Mouse (Mus musculus) liver, embryonic 11.5 days (tissue): ENCODE data around the gene Cfd. TPM values are rescaled to one million over a fixed set of nuclear protein-coding genes. Genes with fewer than 3 reads are reported as not detected.

Experiments
- ATAC-seq: fragments of 200-750 bp; cut with Nextera tagmentation; replicated peaks from 2 replicates; pipeline ENCODE4 v1.8.0; 2017; ENCODE audit warnings: moderate number of reproducible peaks, mild to moderate bottlenecking, moderate TSS enrichment, moderate library complexity; ENCODE audit not compliant: low FRiP score
- DNase-seq: peaks from one replicate; pipeline ENCODE4 v3.0.0-alpha.2; 2017; ENCODE audit warnings: low spot score
- H3K27ac ChIP-seq: fragments of 300-500 bp; sonication (generic); 2 replicates; pipeline ENCODE4 v1.5.1; 2014; ENCODE audit warnings: mild to moderate bottlenecking, low read depth, low read length, control low read depth
- H3K27me3 ChIP-seq: fragments of 300-500 bp; sonication (generic); replicated peaks from 2 replicates; pipeline ENCODE4 v1.6.1; 2014; ENCODE audit warnings: low read length, mixed read lengths; ENCODE audit not compliant: control insufficient read depth, insufficient read depth
- H3K36me3 ChIP-seq: fragments of 300-500 bp; sonication (generic); 2 replicates; pipeline ENCODE4 v1.6.1; 2014; ENCODE audit warnings: mild to moderate bottlenecking, low read length, moderate library complexity, mixed read lengths; ENCODE audit not compliant: control insufficient read depth, insufficient read depth
- H3K4me1 ChIP-seq: fragments of 300-500 bp; sonication (generic); replicated peaks from 2 replicates; pipeline ENCODE4 v1.6.1; 2014; ENCODE audit warnings: low read length, mixed read lengths; ENCODE audit not compliant: control insufficient read depth, insufficient read depth
- H3K4me2 ChIP-seq: fragments of 300-500 bp; sonication (generic); 2 replicates; pipeline ENCODE4 v1.6.1; 2014; ENCODE audit warnings: mild to moderate bottlenecking, control low read depth, moderate library complexity
- H3K4me3 ChIP-seq: fragments of 300-500 bp; sonication (generic); 2 replicates; pipeline ENCODE4 v1.5.1; 2014; ENCODE audit warnings: low read depth, low read length, control low read depth
- H3K9ac ChIP-seq: fragments of 300-500 bp; sonication (generic); 2 replicates; pipeline ENCODE4 v1.6.1; 2014; ENCODE audit warnings: low read depth, low read length, control low read depth
- H3K9me3 ChIP-seq: fragments of 300-500 bp; sonication (generic); 2 replicates; pipeline ENCODE4 v1.6.1; 2016; ENCODE audit warnings: low read length, inconsistent platforms, mixed read lengths; ENCODE audit not compliant: control insufficient read depth
- WGBS: fragments of 180-500 bp; shearing (Covaris S2); extraction: QIAGEN DNeasy Blood & Tissue Kit; methylation state at CpG from one replicate; pipeline ENCODE4 v1.1.7; 2014; 5-methylcytosine and 5-hydroxymethylcytosine counted together
- polyA plus RNA-seq: library from polyadenylated mRNA; unstranded; fragments of >200 nt; fragmentation: Nextera tagmentation; extraction: Ambion mirVana; gene quantifications from 2 replicates; pipeline ENCODE4 v1.2.1, GENCODE M21; 2014

Gene Cfd
- polyA plus RNA-seq, 1 experiment from 2014 or later, result not detected

DNA sequence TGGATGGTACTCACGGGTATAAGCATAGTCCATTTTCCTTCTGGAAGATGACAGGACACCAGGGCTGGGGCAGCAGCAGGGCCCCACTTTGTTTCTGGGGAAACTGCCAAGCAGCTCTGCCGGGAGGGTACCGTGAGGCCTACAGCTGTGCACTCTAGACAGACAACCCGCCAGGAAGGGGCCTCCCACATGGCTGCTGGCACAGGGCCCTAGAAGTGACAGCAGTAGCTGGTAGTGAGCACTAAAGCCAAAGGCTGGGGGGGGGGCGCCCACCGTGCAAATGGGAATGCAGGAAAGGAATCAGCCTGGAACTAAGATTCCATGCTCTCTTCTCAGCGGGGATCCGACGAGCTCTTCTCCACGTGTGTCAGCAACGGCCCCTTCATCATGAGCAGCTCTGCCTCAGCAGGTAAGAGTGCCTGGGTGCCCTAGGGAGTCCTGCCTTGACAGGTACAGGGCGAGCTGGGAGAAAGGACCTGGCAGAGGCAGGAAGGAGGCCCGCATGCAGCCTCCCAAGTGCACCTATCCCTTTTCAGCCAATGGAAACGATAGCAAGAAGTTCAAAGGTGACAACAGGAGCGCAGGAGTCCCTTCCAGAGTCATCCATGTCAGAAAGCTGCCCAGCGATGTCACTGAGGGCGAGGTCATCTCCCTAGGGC is 32.1 kb upstream of the Cfd start:
- Histone ChIP-seq H3K4me1 (peaks cover 21% of the 10 kb centered on the region), H3K4me3 (peak overlapping the region; percentile 99; the same call in 1 of the 2 replicates), H3K36me3 (peaks cover 71% of the 10 kb centered on the region), H3K9me3 (no peaks in the 10 kb centered on the region), H3K27me3 (no peaks in the 10 kb centered on the region), H3K4me2 (peak overlapping the region; percentile 99), H3K9ac (no peak overlapping the region; the same call in 1 of the 2 replicates), H3K27ac (no peak overlapping the region)
- 72% methylated on average over 17 of the region's 17 CpGs for WGBS
- DNase-seq (no peak), ATAC-seq (no peak)

DNA sequence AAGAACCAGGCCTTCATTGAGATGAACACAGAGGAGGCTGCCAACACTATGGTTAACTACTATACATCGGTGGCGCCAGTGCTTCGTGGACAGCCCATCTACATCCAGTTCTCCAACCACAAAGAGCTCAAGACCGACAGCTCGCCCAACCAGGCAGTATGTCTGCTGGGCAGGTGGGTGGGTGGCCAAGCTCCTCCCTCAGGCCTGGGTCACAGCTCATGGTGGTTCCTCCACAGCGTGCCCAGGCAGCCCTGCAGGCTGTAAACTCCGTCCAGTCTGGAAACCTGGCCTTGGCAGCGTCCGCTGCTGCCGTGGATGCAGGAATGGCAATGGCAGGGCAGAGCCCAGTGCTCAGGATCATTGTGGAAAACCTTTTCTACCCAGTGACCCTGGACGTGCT is 31.5 kb upstream of the Cfd start:
- WGBS, result 86% methylated on average over 11 of the region's 11 CpGs
- H3K4me2 ChIP-seq, result no peak overlapping the region
- H3K4me3 ChIP-seq, result no peak overlapping the region
- peaks cover 21% of the 10 kb centered on the region for H3K4me1 ChIP-seq
- no peak overlapping the region; the same call in 1 of the 2 replicates for H3K9ac ChIP-seq
- no peak for DNase-seq
- no peaks in the 10 kb centered on the region for H3K27me3 ChIP-seq
- H3K9me3 ChIP-seq, result no peaks in the 10 kb centered on the region
- peaks cover 71% of the 10 kb centered on the region for H3K36me3 ChIP-seq
- ATAC-seq, result no peak
- no peak overlapping the region for H3K27ac ChIP-seq

DNA sequence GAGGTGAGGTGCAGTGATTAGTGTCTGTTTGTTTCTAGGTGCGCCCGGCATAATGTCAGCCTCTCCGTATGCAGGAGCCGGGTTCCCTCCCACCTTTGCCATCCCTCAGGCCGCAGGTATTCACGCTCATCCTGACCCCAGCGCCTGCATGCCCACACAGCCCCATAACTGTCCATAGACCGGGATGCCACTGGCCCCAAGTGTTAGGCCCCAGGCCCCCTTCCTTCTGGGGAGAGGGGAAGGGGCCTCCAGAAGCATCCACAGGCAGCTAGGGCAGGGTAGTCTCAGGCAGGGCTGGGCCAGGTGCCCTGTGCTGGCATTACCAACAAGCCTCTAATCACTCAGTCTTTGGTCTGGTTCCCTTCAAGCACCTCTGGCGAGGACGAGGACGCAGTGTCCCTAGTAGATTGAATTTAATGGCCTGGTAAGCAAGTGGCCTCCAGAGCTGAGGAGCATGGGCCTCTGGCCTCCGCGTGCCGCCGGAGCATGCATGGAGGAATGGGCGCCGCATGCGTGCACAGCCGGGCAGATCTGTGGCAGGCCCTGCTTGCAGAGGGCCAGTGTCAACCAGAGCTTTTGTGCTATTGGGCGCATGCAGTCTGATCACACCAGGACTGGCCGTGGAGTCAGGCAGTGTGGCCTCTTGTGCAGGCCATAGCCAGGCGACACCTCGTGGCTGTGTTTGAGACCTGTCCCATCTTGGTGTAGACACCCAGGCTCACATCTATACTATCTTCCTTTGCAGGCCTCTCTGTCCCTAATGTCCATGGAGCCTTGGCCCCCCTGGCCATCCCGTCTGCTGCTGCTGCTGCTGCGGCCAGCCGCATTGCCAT is 30.4 kb upstream of the Cfd start:
- no peak overlapping the region for H3K4me2 ChIP-seq
- DNase-seq, result no peak
- H3K27me3 ChIP-seq, result no peaks in the 10 kb centered on the region
- peaks cover 75% of the 10 kb centered on the region for H3K36me3 ChIP-seq
- no peak overlapping the region for H3K9ac ChIP-seq
- peaks cover 21% of the 10 kb centered on the region for H3K4me1 ChIP-seq
- WGBS, result 95% methylated on average over 26 of the region's 26 CpGs
- H3K27ac ChIP-seq, result no peak overlapping the region
- no peak overlapping the region for H3K4me3 ChIP-seq
- no peak for ATAC-seq
- no peaks in the 10 kb centered on the region for H3K9me3 ChIP-seq

DNA sequence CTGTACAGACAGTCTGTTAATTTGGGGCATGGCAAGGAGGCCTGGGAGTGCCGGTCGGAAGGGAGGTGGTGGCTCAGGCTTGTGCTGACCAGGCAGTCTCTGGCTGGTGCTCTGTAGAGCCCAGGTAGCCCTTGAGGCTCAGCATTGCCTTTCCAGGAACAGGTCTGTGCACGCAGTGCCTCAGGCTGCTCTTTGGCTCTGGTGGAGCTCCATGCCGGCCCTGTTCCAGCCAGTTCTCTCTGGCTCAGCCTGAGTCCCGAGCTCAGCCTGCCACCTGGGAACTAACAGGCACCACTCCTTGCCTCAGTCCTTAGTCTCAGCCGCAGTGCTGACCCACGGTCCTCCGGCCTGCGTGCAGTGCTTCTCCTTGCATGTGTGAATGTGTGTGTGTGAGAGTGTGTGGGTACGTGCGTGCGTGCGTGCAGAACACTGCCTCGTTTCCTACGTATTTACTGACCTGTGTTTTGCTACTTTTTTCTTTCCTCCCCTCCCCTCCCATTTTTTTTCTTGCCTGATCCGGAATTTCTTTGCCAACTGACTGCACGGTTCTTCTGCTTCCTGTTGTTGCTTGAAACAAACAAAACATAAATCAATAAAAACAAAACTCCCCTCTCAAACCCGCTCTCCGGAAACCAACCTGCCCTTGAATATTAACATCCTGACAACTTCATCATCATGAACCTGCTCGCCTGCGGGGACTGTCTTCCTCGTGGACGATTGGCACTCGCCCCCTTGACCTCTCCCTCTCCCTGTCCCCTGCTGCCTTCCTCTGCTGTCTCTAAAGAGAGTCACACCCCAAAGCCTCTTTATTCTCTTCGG is 29.2 kb upstream of the Cfd start:
- Histone ChIP-seq H3K9ac (no peak overlapping the region), H3K36me3 (peaks cover 67% of the 10 kb centered on the region), H3K4me2 (no peak overlapping the region), H3K27ac (no peak overlapping the region), H3K4me1 (peaks cover 18% of the 10 kb centered on the region), H3K27me3 (no peaks in the 10 kb centered on the region), H3K9me3 (no peaks in the 10 kb centered on the region), H3K4me3 (no peak overlapping the region)
- DNase-seq (no peak), ATAC-seq (no peak)
- WGBS, result 85% methylated on average over 25 of the region's 25 CpGs

DNA sequence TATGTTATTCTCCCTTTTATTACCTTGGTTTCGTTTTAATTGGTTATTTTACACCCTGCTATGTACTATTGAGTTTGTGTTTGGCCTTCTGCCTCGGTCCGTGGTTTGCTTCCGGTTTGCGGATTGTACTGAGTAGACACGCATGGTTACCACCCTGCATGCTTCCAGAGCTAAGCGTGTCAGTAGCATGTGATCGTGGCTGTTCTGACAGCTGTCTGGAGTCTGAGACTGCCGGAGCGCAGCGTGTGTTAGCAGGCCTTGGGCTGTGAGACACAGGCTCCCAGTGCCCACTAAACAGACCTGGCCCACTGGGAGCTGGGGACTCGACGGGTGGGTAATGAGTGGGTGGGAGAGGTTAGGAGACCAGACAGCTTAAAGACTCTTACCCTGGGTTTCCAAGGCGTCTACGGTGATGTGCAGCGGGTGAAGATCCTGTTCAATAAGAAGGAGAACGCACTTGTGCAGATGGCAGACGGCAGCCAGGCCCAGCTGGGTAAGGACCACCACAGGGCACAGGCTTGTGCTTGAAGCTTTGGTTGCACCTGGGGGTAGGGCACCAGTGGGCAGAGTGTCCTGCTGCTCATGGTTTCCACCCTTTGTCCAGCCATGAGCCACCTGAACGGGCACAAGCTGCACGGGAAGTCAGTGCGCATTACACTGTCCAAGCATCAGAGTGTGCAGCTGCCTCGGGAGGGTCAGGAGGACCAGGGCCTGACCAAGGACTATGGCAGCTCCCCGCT is 28.4 kb upstream of the Cfd start:
- H3K9ac ChIP-seq, result no peak overlapping the region
- peaks cover 59% of the 10 kb centered on the region for H3K36me3 ChIP-seq
- no peaks in the 10 kb centered on the region for H3K27me3 ChIP-seq
- H3K4me2 ChIP-seq, result no peak overlapping the region
- no peak for ATAC-seq
- DNase-seq, result no peak
- WGBS, result 92% methylated on average over 23 of the region's 23 CpGs
- H3K4me3 ChIP-seq, result no peak overlapping the region
- no peak overlapping the region for H3K27ac ChIP-seq
- H3K4me1 ChIP-seq, result peaks cover 10% of the 10 kb centered on the region
- no peaks in the 10 kb centered on the region for H3K9me3 ChIP-seq

DNA sequence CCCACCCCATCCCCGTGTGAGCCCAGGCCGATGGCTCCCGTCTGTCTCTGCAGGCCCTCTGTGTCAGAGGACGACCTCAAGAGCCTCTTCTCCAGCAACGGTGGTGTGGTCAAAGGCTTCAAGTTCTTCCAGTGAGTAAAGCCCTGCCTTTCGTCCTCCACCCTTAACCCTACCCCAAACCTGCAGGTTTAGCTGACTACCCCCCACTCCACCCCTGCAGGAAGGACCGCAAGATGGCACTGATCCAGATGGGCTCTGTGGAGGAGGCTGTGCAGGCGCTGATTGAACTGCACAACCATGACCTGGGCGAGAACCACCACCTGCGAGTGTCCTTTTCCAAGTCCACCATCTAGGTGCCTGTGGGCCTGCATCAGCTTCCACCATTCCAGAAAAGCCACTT is 27.7 kb upstream of the Cfd start:
- H3K4me3 ChIP-seq, result no peak overlapping the region
- no peak overlapping the region for H3K9ac ChIP-seq
- DNase-seq, result no peak
- 76% methylated on average over 10 of the region's 10 CpGs for WGBS
- no peaks in the 10 kb centered on the region for H3K9me3 ChIP-seq
- ATAC-seq, result no peak
- H3K27me3 ChIP-seq, result no peaks in the 10 kb centered on the region
- H3K4me1 ChIP-seq, result peaks cover 3% of the 10 kb centered on the region
- no peak overlapping the region for H3K27ac ChIP-seq
- peaks cover 54% of the 10 kb centered on the region for H3K36me3 ChIP-seq
- H3K4me2 ChIP-seq, result no peak overlapping the region

DNA sequence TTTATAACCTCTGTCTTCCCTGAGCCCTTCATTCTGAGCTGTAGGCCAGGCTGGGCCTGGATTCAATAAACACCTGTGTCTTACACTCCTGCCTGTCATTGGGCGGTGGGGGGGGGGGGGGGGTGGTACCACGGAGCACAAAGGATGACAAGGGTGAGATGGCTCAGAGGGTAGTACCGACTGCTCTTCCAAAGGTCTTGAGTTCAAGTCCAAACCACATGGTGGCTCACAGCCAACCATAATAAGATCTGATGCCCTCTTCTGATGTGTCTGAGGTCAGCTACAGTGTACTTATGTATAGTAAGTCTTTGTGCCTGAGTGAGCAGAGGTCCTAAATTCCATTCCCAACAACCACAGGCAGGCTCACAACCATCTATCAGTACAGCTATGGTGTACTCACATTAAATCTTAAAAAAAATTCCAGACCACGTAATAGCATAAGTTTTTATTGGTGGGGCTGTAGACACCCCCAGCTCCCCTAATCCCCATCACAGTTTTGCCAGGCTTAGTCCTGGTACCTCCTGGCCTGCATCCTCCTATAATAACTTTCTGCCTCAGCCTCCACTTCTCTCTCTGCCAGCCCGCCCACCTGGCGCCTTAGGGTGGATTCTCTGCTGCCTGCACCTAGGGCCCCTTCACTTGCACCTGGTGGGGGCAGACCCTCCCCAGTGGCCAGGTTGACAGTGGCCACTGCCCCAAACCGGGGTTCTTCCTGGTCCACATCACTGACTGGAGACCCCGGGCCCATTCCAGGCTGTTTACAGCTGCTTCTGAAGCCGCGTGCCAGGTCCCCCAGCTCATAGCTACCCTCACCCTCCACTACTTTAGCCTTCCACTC is 26.1 kb upstream of the Cfd start:
- DNase-seq (peak; percentile 34), ATAC-seq (peak; percentile 27)
- H3K4me2 ChIP-seq, result no peak overlapping the region
- no peaks in the 10 kb centered on the region for H3K9me3 ChIP-seq
- 58% methylated on average over 10 of the region's 10 CpGs for WGBS
- no peak overlapping the region for H3K27ac ChIP-seq
- H3K27me3 ChIP-seq, result no peaks in the 10 kb centered on the region
- no peak overlapping the region for H3K9ac ChIP-seq
- H3K4me3 ChIP-seq, result no peak overlapping the region
- H3K36me3 ChIP-seq, result peaks cover 42% of the 10 kb centered on the region
- H3K4me1 ChIP-seq, result no peaks in the 10 kb centered on the region; the same call in 1 of the 2 replicates
